Mouse (Mus musculus) heart, postnatal 0 days (tissue): ENCODE measurements around the gene Trmt61a.

Experiments
- CTCF ChIP-seq: IDR thresholded peaks from 2 replicates; pipeline ENCODE4 v1.5.1; 2016; ENCODE audit warnings: antibody characterized with exemption, control low read depth, low read depth
- EP300 ChIP-seq: IDR thresholded peaks from 2 replicates; pipeline ENCODE4 v1.6.1; 2016; ENCODE audit warnings: antibody characterized with exemption, low read depth

DNA sequence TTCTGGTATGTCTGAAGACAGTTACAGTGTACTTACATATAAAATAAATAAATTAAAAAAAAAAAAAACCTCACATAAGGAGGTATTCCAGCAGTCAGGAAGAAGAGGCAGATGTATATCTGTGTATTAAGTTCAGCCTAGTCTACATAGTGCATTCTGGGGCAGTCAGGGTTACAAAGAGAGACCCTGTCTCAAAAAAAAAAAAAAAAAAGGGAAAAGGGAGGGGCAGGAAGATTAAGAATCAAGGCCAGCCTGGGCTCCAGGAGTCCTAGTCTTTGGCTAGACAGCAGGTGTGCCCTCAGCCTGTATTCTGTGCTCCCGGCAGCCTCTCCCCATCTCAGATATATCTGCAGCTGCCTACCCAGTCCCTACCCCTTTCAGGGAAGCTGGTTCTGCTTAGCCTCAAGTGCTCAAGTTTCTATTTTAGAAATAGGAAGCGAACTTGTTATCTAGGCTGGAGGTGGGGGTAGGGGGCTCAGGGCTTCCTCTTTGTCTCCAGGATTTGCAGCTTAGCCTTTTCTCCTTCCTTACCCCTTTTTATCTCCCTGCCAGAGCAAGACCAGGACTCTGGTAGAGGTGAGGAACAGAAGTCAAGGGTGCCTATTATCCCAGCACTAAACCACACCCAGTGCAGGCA lies 2.9 kb upstream of the Trmt61a start:
- no peak for TF ChIP-seq CTCF
- TF ChIP-seq EP300 = no peak
